Mouse (Mus musculus): ENCODE measurements around the gene Dnph1. TPM values are rescaled to one million over a fixed set of nuclear protein-coding genes. Genes with fewer than 3 reads are reported as not detected.
A peak's percentile ranks its signal among the peaks of the same experiment; 100 is the strongest.

The Dnph1 gene
- polyA plus RNA-seq, 1 experiment from 2014 or later = 24.7 TPM

DNA sequence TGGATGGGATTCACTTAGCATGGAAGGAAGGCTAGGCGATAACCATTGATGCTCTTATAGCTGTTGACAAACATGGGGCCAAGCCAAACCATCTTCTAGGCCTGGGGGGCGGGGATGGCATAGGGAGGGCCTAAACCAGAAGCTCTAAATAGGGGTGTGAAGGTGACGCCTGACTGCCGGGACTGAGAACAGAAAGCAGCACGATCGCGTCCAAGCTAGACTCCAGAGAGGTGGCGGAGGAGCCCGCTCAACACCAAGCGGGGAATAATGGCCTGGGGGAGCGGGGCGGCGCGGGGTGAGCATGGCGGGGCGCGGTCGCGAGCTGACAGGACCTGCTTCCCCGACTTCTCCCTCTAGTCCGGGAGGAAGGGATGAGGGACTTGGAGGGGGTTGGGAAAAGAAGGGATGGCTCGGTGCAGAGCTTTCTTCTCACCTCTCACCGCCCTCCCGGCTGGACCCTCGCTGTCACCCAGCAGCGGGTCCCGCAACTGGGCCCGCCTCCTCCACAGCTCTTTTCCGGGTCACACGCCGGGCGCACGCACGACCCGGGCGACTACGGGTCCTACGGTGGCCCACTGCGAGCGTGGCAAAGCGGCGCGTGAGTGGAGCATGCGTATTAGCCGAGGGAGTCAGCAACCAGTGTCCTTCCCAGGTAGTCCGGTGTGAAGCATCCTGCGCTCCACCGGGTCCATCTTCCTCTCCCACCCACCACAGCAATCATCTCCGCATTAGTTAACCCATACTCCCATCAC, 49.5 kb downstream of the Dnph1 start, which contains the start of gene Cul9:
Gene Cul9, minus strand, starts transcription at position 576 of the 752 bp plus-strand sequence.
- TF ChIP-seq CTCF (IDR thresholded peaks at IDR 0.05; ENCODE audit: low read depth) = no peak
- TF ChIP-seq EP300 (optimal IDR thresholded peaks at IDR 0.05) = no peak
- Histone ChIP-seq H3K4me2 (replicated peaks; ENCODE audit: low read depth) (peak within 1 kb of the TSS; percentile 69), H3K27ac (replicated peaks) (no peak within 1 kb of the TSS), H3K9me3 (ENCODE audit: control insufficient read depth, low read length) (no peaks in the 10 kb centered on the region), H3K36me3 (ENCODE audit: control insufficient read depth, insufficient read depth, low read length) (peaks cover 18% of the 10 kb centered on the region), H3K9ac (ENCODE audit: low read length) (peak within 1 kb of the TSS; percentile 58), H3K4me1 (replicated peaks; ENCODE audit: control insufficient read depth, insufficient read depth) (no peaks in the 10 kb centered on the region), H3K4me3 (ENCODE audit: low read depth, low read length) (peak within 1 kb of the TSS; percentile 51), H3K27me3 (ENCODE audit: control insufficient read depth, insufficient read depth, low read length) (no peaks in the 10 kb centered on the region)
- peak; percentile 66; the same call in 1 of the 2 replicates for ATAC-seq (ENCODE audit: low FRiP score, low TSS enrichment)
- 7% methylated on average over 43 of the region's 49 CpGs for WGBS
- DNase-seq (ENCODE audit: low spot score) = peak; percentile 71

GRCm38 (mm10) chr17:46546591-46546990, 50.1 kb downstream of the Dnph1 start:
- 23% methylated on average over 7 of the region's 7 CpGs for whole genome bisulfite sequencing
- Histone ChIP-seq H3K4me3 (ENCODE audit: low read depth, low read length) (peak overlapping the region; percentile 51), H3K4me1 (replicated peaks; ENCODE audit: control insufficient read depth, insufficient read depth) (no peaks in the 10 kb centered on the region), H3K27ac (replicated peaks) (no peak overlapping the region), H3K9ac (ENCODE audit: low read length) (peak overlapping the region; percentile 58), H3K9me3 (ENCODE audit: control insufficient read depth, low read length) (no peaks in the 10 kb centered on the region), H3K27me3 (ENCODE audit: control insufficient read depth, insufficient read depth, low read length) (no peaks in the 10 kb centered on the region), H3K4me2 (replicated peaks; ENCODE audit: low read depth) (peak overlapping the region; percentile 69), H3K36me3 (ENCODE audit: control insufficient read depth, insufficient read depth, low read length) (peaks cover 22% of the 10 kb centered on the region)
- TF ChIP-seq EP300 (optimal IDR thresholded peaks at IDR 0.05) = no peak
- no peak for TF ChIP-seq CTCF (IDR thresholded peaks at IDR 0.05; ENCODE audit: low read depth)
- ATAC-seq (ENCODE audit: low FRiP score, low TSS enrichment) = no peak
- no peak for DNase-seq (ENCODE audit: low spot score)

DNA sequence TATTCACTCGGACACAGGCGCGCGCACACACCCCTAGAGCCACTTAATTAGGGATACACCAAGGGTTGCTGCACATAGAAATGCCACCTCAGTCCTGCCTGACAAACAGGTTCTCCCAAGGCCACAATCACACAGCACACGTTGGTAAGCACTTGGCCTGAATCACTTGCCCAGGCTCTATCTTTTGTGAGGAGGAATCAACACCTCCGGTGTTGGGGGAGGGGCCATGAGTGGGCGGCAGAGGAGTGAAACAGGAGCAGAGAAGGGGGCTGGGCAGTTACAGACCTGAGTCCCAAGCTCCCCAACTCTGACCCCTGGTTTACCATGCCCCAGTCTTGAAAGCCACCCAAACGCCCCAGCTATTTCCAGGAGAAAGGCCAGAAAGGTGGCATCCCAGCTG, 50.5 kb downstream of the Dnph1 start:
- H3K9ac ChIP-seq (ENCODE audit: low read length) = 0 out of 2 replicates have a peak overlapping the region, but pooled peaks have one; percentile 58
- 35% methylated on average over 8 of the region's 8 CpGs for WGBS

GRCm38 (mm10) chr17:46547923-46548322, 51.4 kb downstream of the Dnph1 start:
- Histone ChIP-seq H3K4me1 (replicated peaks; ENCODE audit: control insufficient read depth, insufficient read depth) (0 out of 2 replicates have a peak, but pooled peaks cover 4% of the 10 kb centered on the region), H3K36me3 (ENCODE audit: control insufficient read depth, insufficient read depth, low read length) (peaks cover 23% of the 10 kb centered on the region), H3K4me3 (ENCODE audit: low read depth, low read length) (no peak overlapping the region), H3K27ac (replicated peaks) (no peak overlapping the region), H3K9ac (ENCODE audit: low read length) (no peak overlapping the region), H3K27me3 (ENCODE audit: control insufficient read depth, insufficient read depth, low read length) (no peaks in the 10 kb centered on the region), H3K9me3 (ENCODE audit: control insufficient read depth, low read length) (no peaks in the 10 kb centered on the region), H3K4me2 (replicated peaks; ENCODE audit: low read depth) (no peak overlapping the region)
- ATAC-seq (ENCODE audit: low FRiP score, low TSS enrichment) (no peak), DNase-seq (ENCODE audit: low spot score) (no peak)
- no peak for TF ChIP-seq EP300 (optimal IDR thresholded peaks at IDR 0.05)
- TF ChIP-seq CTCF (IDR thresholded peaks at IDR 0.05; ENCODE audit: low read depth) = no peak
- WGBS = 41% methylated on average over 3 of the region's 3 CpGs

More for the DNA sequence above, 50.5 kb downstream of the Dnph1 start:
- Histone ChIP-seq H3K27me3 (ENCODE audit: control insufficient read depth, insufficient read depth, low read length) (no peaks in the 10 kb centered on the region), H3K4me1 (replicated peaks; ENCODE audit: control insufficient read depth, insufficient read depth) (no peaks in the 10 kb centered on the region), H3K4me3 (ENCODE audit: low read depth, low read length) (no peak overlapping the region), H3K4me2 (replicated peaks; ENCODE audit: low read depth) (no peak overlapping the region), H3K36me3 (ENCODE audit: control insufficient read depth, insufficient read depth, low read length) (peaks cover 23% of the 10 kb centered on the region), H3K9me3 (ENCODE audit: control insufficient read depth, low read length) (no peaks in the 10 kb centered on the region), H3K27ac (replicated peaks) (no peak overlapping the region)
- ATAC-seq (ENCODE audit: low FRiP score, low TSS enrichment) (no peak), DNase-seq (ENCODE audit: low spot score) (peak; percentile 37)
- TF ChIP-seq EP300 (optimal IDR thresholded peaks at IDR 0.05) (no peak), CTCF (IDR thresholded peaks at IDR 0.05; ENCODE audit: low read depth) (no peak)

GRCm38 (mm10) chr17:46548741-46549140, 52.2 kb downstream of the Dnph1 start:
- ATAC-seq (ENCODE audit: low FRiP score, low TSS enrichment) (no peak), DNase-seq (ENCODE audit: low spot score) (no peak)
- H3K9me3 ChIP-seq (ENCODE audit: control insufficient read depth, low read length) = no peaks in the 10 kb centered on the region
- no peak overlapping the region for H3K4me2 ChIP-seq (replicated peaks; ENCODE audit: low read depth)
- H3K4me3 ChIP-seq (ENCODE audit: low read depth, low read length) = no peak overlapping the region
- H3K27me3 ChIP-seq (ENCODE audit: control insufficient read depth, insufficient read depth, low read length) = no peaks in the 10 kb centered on the region
- H3K4me1 ChIP-seq (replicated peaks; ENCODE audit: control insufficient read depth, insufficient read depth) = peaks cover 9% of the 10 kb centered on the region; the same call in 1 of the 2 replicates
- H3K9ac ChIP-seq (ENCODE audit: low read length) = no peak overlapping the region
- no peak for TF ChIP-seq CTCF (IDR thresholded peaks at IDR 0.05; ENCODE audit: low read depth)
- TF ChIP-seq EP300 (optimal IDR thresholded peaks at IDR 0.05) = no peak
- 68% methylated on average over 11 of the region's 11 CpGs for WGBS
- no peak overlapping the region for H3K27ac ChIP-seq (replicated peaks)
- H3K36me3 ChIP-seq (ENCODE audit: control insufficient read depth, insufficient read depth, low read length) = peaks cover 23% of the 10 kb centered on the region

- H3K4me3 ChIP-seq (ENCODE audit: low read depth, low read length) = no peak overlapping the region
- peaks cover 23% of the 10 kb centered on the region for H3K36me3 ChIP-seq (ENCODE audit: control insufficient read depth, insufficient read depth, low read length)
- TF ChIP-seq EP300 (optimal IDR thresholded peaks at IDR 0.05) (no peak), CTCF (IDR thresholded peaks at IDR 0.05; ENCODE audit: low read depth) (peak; percentile 79)
- no peak overlapping the region for H3K4me2 ChIP-seq (replicated peaks; ENCODE audit: low read depth)
- no peak overlapping the region for H3K27ac ChIP-seq (replicated peaks)
- no peak overlapping the region for H3K9ac ChIP-seq (ENCODE audit: low read length)
- no peaks in the 10 kb centered on the region for H3K27me3 ChIP-seq (ENCODE audit: control insufficient read depth, insufficient read depth, low read length)
- DNase-seq (ENCODE audit: low spot score) = peak; percentile 85
- H3K4me1 ChIP-seq (replicated peaks; ENCODE audit: control insufficient read depth, insufficient read depth) = peaks cover 9% of the 10 kb centered on the region; the same call in 1 of the 2 replicates
- WGBS = 24% methylated on average over 8 of the region's 8 CpGs
- H3K9me3 ChIP-seq (ENCODE audit: control insufficient read depth, low read length) = no peaks in the 10 kb centered on the region
- ATAC-seq (ENCODE audit: low FRiP score, low TSS enrichment) = no peak
Measured at GRCm38 (mm10) chr17:46549193-46549592, 52.7 kb downstream of the Dnph1 start.

Other genes starting within 250 kb of the Dnph1 start
- 47.7 and 48.0 TPM in 2 replicates for gene Polr1c, start 248.7 kb upstream of the Dnph1 start, polyA plus RNA-seq (2015; fragmentation: Nextera tagmentation; extraction: Ambion mirVana)
- 119 and 125 TPM in 2 replicates for gene Yipf3, start 248.6 kb upstream of the Dnph1 start, polyA plus RNA-seq (2015; fragmentation: Nextera tagmentation; extraction: Ambion mirVana)
- 0.73 and 0.79 TPM in 2 replicates for gene Lrrc73, start 243.2 kb upstream of the Dnph1 start, polyA plus RNA-seq (2015; fragmentation: Nextera tagmentation; extraction: Ambion mirVana)
- gene Tjap1, start 213.7 kb upstream of the Dnph1 start, polyA plus RNA-seq (2015; fragmentation: Nextera tagmentation; extraction: Ambion mirVana) = 13.5 and 17.7 TPM in 2 replicates
- gene Dlk2, start 199.3 kb upstream of the Dnph1 start, polyA plus RNA-seq (2015; fragmentation: Nextera tagmentation; extraction: Ambion mirVana) = 8.9 and 10.8 TPM in 2 replicates
- gene Abcc10, start 168.4 kb upstream of the Dnph1 start, polyA plus RNA-seq (2015; fragmentation: Nextera tagmentation; extraction: Ambion mirVana) = 3.5 and 4.3 TPM in 2 replicates
- 2.9 and 3.5 TPM in 2 replicates for gene Zfp318, start 113.0 kb upstream of the Dnph1 start, polyA plus RNA-seq (2015; fragmentation: Nextera tagmentation; extraction: Ambion mirVana)
- gene Crip3, start 67.8 kb upstream of the Dnph1 start, polyA plus RNA-seq (2015; fragmentation: Nextera tagmentation; extraction: Ambion mirVana) = 0.23 and 0.24 TPM in 2 replicates
- not detected in 2 replicates for gene Slc22a7, start 58.3 kb upstream of the Dnph1 start, polyA plus RNA-seq (2015; fragmentation: Nextera tagmentation; extraction: Ambion mirVana)
- 0.13 and 0.15 TPM in 2 replicates for gene Ttbk1, start 9.0 kb upstream of the Dnph1 start, polyA plus RNA-seq (2015; fragmentation: Nextera tagmentation; extraction: Ambion mirVana)
- gene Cul9, start 49.7 kb downstream of the Dnph1 start, polyA plus RNA-seq (2015; fragmentation: Nextera tagmentation; extraction: Ambion mirVana) = 1.9 and 2.6 TPM in 2 replicates
- gene Srf, start 59.5 kb downstream of the Dnph1 start, polyA plus RNA-seq (2015; fragmentation: Nextera tagmentation; extraction: Ambion mirVana) = 3.7 and 4.3 TPM in 2 replicates
- 29.4 and 32.1 TPM in 2 replicates for gene Ptk7, start 132.8 kb downstream of the Dnph1 start, polyA plus RNA-seq (2015; fragmentation: Nextera tagmentation; extraction: Ambion mirVana)
- gene Klc4, start 149.3 kb downstream of the Dnph1 start, polyA plus RNA-seq (2015; fragmentation: Nextera tagmentation; extraction: Ambion mirVana) = 34.5 and 34.8 TPM in 2 replicates
- 96.4 and 98.8 TPM in 2 replicates for gene Mrpl2, start 149.5 kb downstream of the Dnph1 start, polyA plus RNA-seq (2015; fragmentation: Nextera tagmentation; extraction: Ambion mirVana)
- 12.9 and 14.0 TPM in 2 replicates for gene Cul7, start 153.6 kb downstream of the Dnph1 start, polyA plus RNA-seq (2015; fragmentation: Nextera tagmentation; extraction: Ambion mirVana)
- gene Rrp36, start 177.6 kb downstream of the Dnph1 start, polyA plus RNA-seq (2015; fragmentation: Nextera tagmentation; extraction: Ambion mirVana) = 37.2 and 38.1 TPM in 2 replicates
- 142 and 146 TPM in 2 replicates for gene Mea1, start 182.1 kb downstream of the Dnph1 start, polyA plus RNA-seq (2015; fragmentation: Nextera tagmentation; extraction: Ambion mirVana)
- 73.7 and 75.0 TPM in 2 replicates for gene Klhdc3, start 184.2 kb downstream of the Dnph1 start, polyA plus RNA-seq (2015; fragmentation: Nextera tagmentation; extraction: Ambion mirVana)
- gene Ppp2r5d, start 208.4 kb downstream of the Dnph1 start, polyA plus RNA-seq (2015; fragmentation: Nextera tagmentation; extraction: Ambion mirVana) = 27.2 and 30.3 TPM in 2 replicates
- 9.8 and 11.8 TPM in 2 replicates for gene Pex6, start 214.8 kb downstream of the Dnph1 start, polyA plus RNA-seq (2015; fragmentation: Nextera tagmentation; extraction: Ambion mirVana)
- gene Gnmt, start 232.5 kb downstream of the Dnph1 start, polyA plus RNA-seq (2015; fragmentation: Nextera tagmentation; extraction: Ambion mirVana) = 2.1 and 3.1 TPM in 2 replicates